Mouse (Mus musculus): ENCODE measurements around the gene Sema4b. TPM values are rescaled to one million over a fixed set of nuclear protein-coding genes. Genes with fewer than 3 reads are reported as not detected.
A peak's percentile ranks its signal among the peaks of the same experiment; 100 is the strongest.

The Sema4b gene
- polyA plus RNA-seq, 1 experiment from 2014 or later = 10.7 TPM

DNA sequence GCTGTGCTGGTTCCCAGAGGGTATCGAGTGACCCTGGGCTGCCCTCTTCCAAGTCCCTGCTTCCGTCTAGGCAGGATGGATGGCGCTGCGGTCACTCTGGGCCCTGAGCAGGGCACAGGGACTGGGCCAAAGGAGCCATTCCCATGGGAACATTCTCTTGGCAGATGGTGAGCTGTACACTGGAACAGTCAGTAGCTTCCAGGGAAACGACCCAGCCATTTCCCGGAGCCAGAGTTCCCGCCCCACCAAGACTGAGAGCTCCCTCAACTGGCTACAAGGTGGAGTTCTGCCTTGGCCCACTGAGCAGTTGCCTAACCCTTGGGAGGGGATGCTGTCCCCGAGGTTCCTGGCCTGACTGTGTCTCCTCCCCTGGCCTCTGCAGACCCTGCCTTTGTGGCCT, 29.9 kb downstream of the Sema4b start:
- Histone ChIP-seq H3K4me3 (no peak overlapping the region), H3K4me1 (replicated peaks) (peaks cover 9% of the 10 kb centered on the region), H3K27ac (ENCODE audit: poor library complexity, severe bottlenecking) (no peak overlapping the region), H3K36me3 (peaks cover 68% of the 10 kb centered on the region), H3K4me2 (no peak overlapping the region), H3K27me3 (replicated peaks) (no peaks in the 10 kb centered on the region), H3K9ac (no peak overlapping the region), H3K9me3 (replicated peaks) (no peaks in the 10 kb centered on the region)
- ATAC-seq (ENCODE audit: insufficient number of reproducible peaks, low FRiP score) = no peak
- 76% methylated on average over 8 of the region's 8 CpGs for WGBS

DNA sequence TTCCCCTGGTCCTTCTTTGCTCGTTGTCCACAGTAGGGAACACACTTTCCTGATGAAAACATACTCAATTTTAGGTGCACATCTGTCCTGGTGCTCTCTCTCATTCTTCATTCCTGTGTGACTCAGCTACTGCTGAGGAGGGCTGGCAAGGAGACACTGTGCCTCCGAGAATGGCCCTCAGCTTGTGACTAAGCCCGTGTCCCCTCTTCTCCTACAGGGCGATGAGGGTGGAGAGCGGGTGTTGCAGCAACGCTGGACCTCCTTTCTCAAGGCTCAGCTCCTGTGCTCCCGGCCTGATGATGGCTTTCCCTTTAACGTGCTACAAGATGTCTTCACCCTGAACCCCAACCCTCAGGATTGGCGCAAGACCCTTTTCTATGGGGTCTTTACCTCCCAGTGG, 32.0 kb downstream of the Sema4b start:
- H3K27me3 ChIP-seq (replicated peaks) = no peaks in the 10 kb centered on the region
- no peak overlapping the region for H3K4me3 ChIP-seq
- H3K9me3 ChIP-seq (replicated peaks) = no peaks in the 10 kb centered on the region
- no peak overlapping the region for H3K9ac ChIP-seq
- no peak overlapping the region for H3K4me2 ChIP-seq
- peaks cover 72% of the 10 kb centered on the region for H3K36me3 ChIP-seq
- ATAC-seq (ENCODE audit: insufficient number of reproducible peaks, low FRiP score) = no peak
- H3K4me1 ChIP-seq (replicated peaks) = peaks cover 4% of the 10 kb centered on the region
- no peak overlapping the region for H3K27ac ChIP-seq (ENCODE audit: poor library complexity, severe bottlenecking)
- WGBS = 87% methylated on average over 9 of the region's 9 CpGs

GRCm38 (mm10) chr7:80220237-80220797, 33.7 kb downstream of the Sema4b start:
- WGBS = 88% methylated on average over 9 of the region's 9 CpGs
- Histone ChIP-seq H3K27ac (ENCODE audit: poor library complexity, severe bottlenecking) (no peak overlapping the region), H3K36me3 (peaks cover 84% of the 10 kb centered on the region), H3K4me3 (no peak overlapping the region), H3K9ac (no peak overlapping the region), H3K4me1 (replicated peaks) (peaks cover under 1% of the 10 kb centered on the region), H3K27me3 (replicated peaks) (no peaks in the 10 kb centered on the region), H3K9me3 (replicated peaks) (no peaks in the 10 kb centered on the region), H3K4me2 (no peak overlapping the region)
- ATAC-seq (ENCODE audit: insufficient number of reproducible peaks, low FRiP score) = no peak

GRCm38 (mm10) chr7:80221179-80221750, 34.6 kb downstream of the Sema4b start:
- no peak for ATAC-seq (ENCODE audit: insufficient number of reproducible peaks, low FRiP score)
- Histone ChIP-seq H3K27me3 (replicated peaks) (no peaks in the 10 kb centered on the region), H3K4me1 (replicated peaks) (no peaks in the 10 kb centered on the region), H3K4me2 (no peak overlapping the region), H3K9ac (no peak overlapping the region), H3K27ac (ENCODE audit: poor library complexity, severe bottlenecking) (no peak overlapping the region), H3K9me3 (replicated peaks) (no peaks in the 10 kb centered on the region), H3K36me3 (peaks cover 86% of the 10 kb centered on the region), H3K4me3 (no peak overlapping the region)
- 81% methylated on average over 4 of the region's 4 CpGs for WGBS

- Histone ChIP-seq H3K27ac (ENCODE audit: poor library complexity, severe bottlenecking) (no peak overlapping the region), H3K36me3 (peaks cover 54% of the 10 kb centered on the region), H3K4me1 (replicated peaks) (peaks cover 5% of the 10 kb centered on the region; the same call in 1 of the 2 replicates), H3K9ac (no peak overlapping the region), H3K27me3 (replicated peaks) (no peaks in the 10 kb centered on the region), H3K4me2 (no peak overlapping the region), H3K4me3 (no peak overlapping the region), H3K9me3 (replicated peaks) (no peaks in the 10 kb centered on the region)
- ATAC-seq (ENCODE audit: insufficient number of reproducible peaks, low FRiP score) = no peak
- 95% methylated on average over 4 of the region's 4 CpGs for WGBS
Measured at GRCm38 (mm10) chr7:80227065-80227464, 40.4 kb downstream of the Sema4b start.

DNA sequence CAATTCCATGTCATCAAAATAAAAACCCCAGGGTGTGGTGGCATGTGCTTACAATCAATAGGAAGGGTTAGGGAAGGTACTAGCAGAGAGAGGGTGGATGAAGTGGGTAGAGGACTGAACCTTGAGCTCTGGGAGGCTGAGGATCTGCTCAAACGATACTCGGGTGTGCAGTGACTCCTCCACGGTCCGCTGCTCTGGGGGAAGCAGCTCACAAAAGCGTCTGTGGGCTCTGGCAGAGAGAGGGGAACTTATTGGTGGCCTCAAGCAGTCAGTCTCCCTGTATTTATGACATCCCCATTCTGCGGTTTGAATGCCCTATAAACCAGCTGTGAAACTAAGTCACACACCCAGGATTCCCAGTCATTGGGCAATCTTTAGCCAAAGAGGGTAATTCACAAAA, 43.6 kb downstream of the Sema4b start:
- no peak overlapping the region for H3K4me2 ChIP-seq
- H3K27ac ChIP-seq (ENCODE audit: poor library complexity, severe bottlenecking) = no peak overlapping the region
- WGBS = 81% methylated on average over 6 of the region's 6 CpGs
- no peak for ATAC-seq (ENCODE audit: insufficient number of reproducible peaks, low FRiP score)
- no peaks in the 10 kb centered on the region for H3K9me3 ChIP-seq (replicated peaks)
- H3K27me3 ChIP-seq (replicated peaks) = no peaks in the 10 kb centered on the region
- peaks cover 10% of the 10 kb centered on the region for H3K4me1 ChIP-seq (replicated peaks)
- H3K9ac ChIP-seq = no peak overlapping the region
- H3K36me3 ChIP-seq = peaks cover 28% of the 10 kb centered on the region
- H3K4me3 ChIP-seq = no peak overlapping the region

DNA sequence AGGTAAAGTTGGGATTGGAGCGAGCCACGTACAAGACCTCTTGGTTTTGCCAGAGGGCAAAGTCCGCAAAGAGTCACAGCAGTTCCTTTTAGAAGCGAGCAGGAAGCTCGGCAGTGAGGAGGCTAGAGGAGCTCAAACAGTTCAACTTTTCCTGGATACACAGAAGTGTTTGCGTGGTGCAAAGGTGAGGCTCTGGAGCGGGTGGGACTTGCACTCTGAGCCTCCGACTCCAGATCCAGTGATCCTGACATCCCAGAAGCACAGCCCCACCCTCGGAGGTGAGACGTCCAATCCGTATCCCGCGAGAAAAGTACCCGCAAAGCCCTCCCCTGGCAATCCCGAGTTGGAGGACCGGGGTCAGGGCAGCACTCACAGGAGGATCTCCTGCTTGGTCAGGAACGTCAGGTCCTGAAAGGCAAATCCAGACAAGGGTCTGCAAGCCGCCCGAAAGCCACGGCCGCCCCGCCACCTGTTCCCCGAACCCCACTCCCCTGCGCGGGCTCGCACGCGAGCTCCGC, 45.4 kb downstream of the Sema4b start:
- ATAC-seq (ENCODE audit: insufficient number of reproducible peaks, low FRiP score) = no peak; the same call in 1 of the 2 replicates
- no peaks in the 10 kb centered on the region for H3K9me3 ChIP-seq (replicated peaks)
- H3K4me3 ChIP-seq = peak overlapping the region; percentile 73
- no peaks in the 10 kb centered on the region for H3K27me3 ChIP-seq (replicated peaks)
- peak overlapping the region; percentile 89 for H3K4me2 ChIP-seq
- peak overlapping the region; percentile 40; the same call in 1 of the 2 replicates for H3K27ac ChIP-seq (ENCODE audit: poor library complexity, severe bottlenecking)
- under 1% methylated on average over 29 of the region's 29 CpGs for WGBS
- H3K4me1 ChIP-seq (replicated peaks) = peaks cover 10% of the 10 kb centered on the region
- peak overlapping the region; percentile 79 for H3K9ac ChIP-seq
- peaks cover 12% of the 10 kb centered on the region for H3K36me3 ChIP-seq

DNA sequence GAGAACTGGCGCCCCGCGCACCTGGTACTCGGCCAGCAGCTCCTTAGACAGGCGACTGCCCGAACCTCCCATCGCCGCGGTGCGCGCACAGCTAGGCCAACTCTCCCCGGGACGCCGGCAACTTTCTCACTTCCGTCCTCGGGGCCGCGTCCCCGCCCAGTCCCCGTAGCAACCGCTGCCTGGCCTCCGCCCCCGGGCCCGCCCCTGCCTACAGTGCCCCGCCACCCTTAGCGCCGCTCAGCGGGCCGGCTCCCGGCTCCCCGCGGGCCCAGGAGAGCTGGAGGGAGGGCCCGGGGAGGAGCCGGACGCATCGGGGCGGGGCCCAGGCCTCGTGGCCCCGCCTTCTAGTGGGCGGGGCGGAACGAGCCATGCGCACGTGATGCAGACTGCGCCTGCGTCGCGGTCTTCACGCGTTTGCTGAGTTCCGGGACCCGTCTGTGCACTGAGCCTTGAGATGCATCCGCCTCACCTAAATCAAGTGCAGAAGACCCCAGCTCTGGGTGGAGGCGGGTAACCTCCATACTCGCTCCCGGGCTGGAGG, 45.9 kb downstream of the Sema4b start, which contains the start of the genes Cib1 and Gdpgp1:
Gene Cib1, minus strand, starts transcription at position 325 of the 541 bp plus-strand sequence.
Gene Gdpgp1, plus strand, starts transcription at position 377 of the 541 bp plus-strand sequence.
- ATAC-seq (ENCODE audit: insufficient number of reproducible peaks, low FRiP score) = peak; percentile 100
- H3K27ac ChIP-seq (ENCODE audit: poor library complexity, severe bottlenecking) = peak within 1 kb of the TSS; percentile 52
- H3K4me3 ChIP-seq = peak within 1 kb of the TSS; percentile 73
- no peaks in the 10 kb centered on the region for H3K9me3 ChIP-seq (replicated peaks)
- H3K4me2 ChIP-seq = peak within 1 kb of the TSS; percentile 89
- peaks cover 6% of the 10 kb centered on the region for H3K36me3 ChIP-seq
- under 1% methylated on average over 56 of the region's 56 CpGs for WGBS
- peak within 1 kb of the TSS; percentile 79 for H3K9ac ChIP-seq
- H3K4me1 ChIP-seq (replicated peaks) = peaks cover 10% of the 10 kb centered on the region
- H3K27me3 ChIP-seq (replicated peaks) = no peaks in the 10 kb centered on the region

DNA sequence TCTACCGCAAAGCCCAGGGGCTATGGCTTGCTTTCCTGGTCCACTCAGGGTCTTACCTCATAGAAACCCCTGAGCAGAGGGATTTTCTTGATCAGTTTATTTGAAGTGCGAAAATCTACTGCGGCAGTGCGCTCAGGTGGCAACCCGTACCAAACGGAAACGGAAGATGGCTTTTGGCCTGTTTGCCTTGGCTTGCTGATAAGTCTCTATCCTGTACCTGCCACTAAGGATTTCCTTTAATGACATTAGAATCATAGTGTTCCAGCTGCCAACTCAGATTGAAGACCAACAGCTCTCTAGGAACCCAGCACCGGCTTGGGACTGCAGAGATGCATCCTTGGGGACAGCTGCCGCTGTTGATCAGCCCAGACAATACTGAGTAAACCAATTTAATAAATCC, 47.2 kb downstream of the Sema4b start:
- Histone ChIP-seq H3K4me2 (peak overlapping the region; percentile 89), H3K27ac (ENCODE audit: poor library complexity, severe bottlenecking) (no peak overlapping the region), H3K4me3 (peak overlapping the region; percentile 73; the same call in 1 of the 2 replicates), H3K27me3 (replicated peaks) (no peaks in the 10 kb centered on the region), H3K9me3 (replicated peaks) (no peaks in the 10 kb centered on the region), H3K4me1 (replicated peaks) (peaks cover 10% of the 10 kb centered on the region), H3K9ac (peak overlapping the region; percentile 50; the same call in 1 of the 2 replicates), H3K36me3 (peaks cover 9% of the 10 kb centered on the region)
- 74% methylated on average over 9 of the region's 9 CpGs for WGBS
- no peak for ATAC-seq (ENCODE audit: insufficient number of reproducible peaks, low FRiP score)

GRCm38 (mm10) chr7:80238542-80238941, 51.9 kb downstream of the Sema4b start:
- no peaks in the 10 kb centered on the region for H3K9me3 ChIP-seq (replicated peaks)
- H3K36me3 ChIP-seq = peaks cover 26% of the 10 kb centered on the region
- no peak for ATAC-seq (ENCODE audit: insufficient number of reproducible peaks, low FRiP score)
- H3K9ac ChIP-seq = no peak overlapping the region
- no peaks in the 10 kb centered on the region for H3K27me3 ChIP-seq (replicated peaks)
- no peak overlapping the region for H3K4me3 ChIP-seq
- peaks cover 5% of the 10 kb centered on the region for H3K4me1 ChIP-seq (replicated peaks)
- H3K4me2 ChIP-seq = no peak overlapping the region
- WGBS = 88% methylated on average over 10 of the region's 10 CpGs
- no peak overlapping the region for H3K27ac ChIP-seq (ENCODE audit: poor library complexity, severe bottlenecking)

DNA sequence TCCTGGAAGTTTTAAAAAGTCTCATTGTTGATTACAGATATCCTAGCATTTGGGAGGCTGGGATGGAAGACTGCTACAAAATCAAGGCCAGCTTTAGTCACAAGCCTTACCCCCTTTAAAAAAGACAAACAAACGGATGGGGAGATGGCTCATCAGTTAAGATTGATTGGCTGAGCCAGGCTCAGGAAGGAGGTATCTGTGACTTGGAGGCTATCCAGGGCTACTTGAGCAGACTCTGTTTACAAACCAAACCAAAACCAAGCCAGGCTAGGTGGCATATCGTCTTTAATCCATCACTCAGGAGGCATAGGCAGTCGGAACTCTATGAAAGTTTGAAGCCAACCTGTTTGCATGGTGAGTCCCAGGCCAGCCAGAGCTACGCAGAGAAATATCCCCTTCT, 55.0 kb downstream of the Sema4b start:
- 81% methylated on average over 4 of the region's 4 CpGs for WGBS
- no peaks in the 10 kb centered on the region for H3K27me3 ChIP-seq (replicated peaks)
- no peak overlapping the region for H3K4me2 ChIP-seq
- ATAC-seq (ENCODE audit: insufficient number of reproducible peaks, low FRiP score) = no peak
- no peak overlapping the region for H3K4me3 ChIP-seq
- peaks cover 26% of the 10 kb centered on the region for H3K36me3 ChIP-seq
- no peak overlapping the region for H3K9ac ChIP-seq
- H3K4me1 ChIP-seq (replicated peaks) = no peaks in the 10 kb centered on the region
- H3K27ac ChIP-seq (ENCODE audit: poor library complexity, severe bottlenecking) = no peak overlapping the region
- no peaks in the 10 kb centered on the region for H3K9me3 ChIP-seq (replicated peaks)
